Mouse (Mus musculus): ENCODE measurements around the gene Gfod1. TPM values are rescaled to one million over a fixed set of nuclear protein-coding genes. Genes with fewer than 3 reads are reported as not detected.

The Gfod1 gene
- total and polyA plus RNA-seq, 3 experiments, result 0.30 to 0.70 (median 0.36) TPM

DNA sequence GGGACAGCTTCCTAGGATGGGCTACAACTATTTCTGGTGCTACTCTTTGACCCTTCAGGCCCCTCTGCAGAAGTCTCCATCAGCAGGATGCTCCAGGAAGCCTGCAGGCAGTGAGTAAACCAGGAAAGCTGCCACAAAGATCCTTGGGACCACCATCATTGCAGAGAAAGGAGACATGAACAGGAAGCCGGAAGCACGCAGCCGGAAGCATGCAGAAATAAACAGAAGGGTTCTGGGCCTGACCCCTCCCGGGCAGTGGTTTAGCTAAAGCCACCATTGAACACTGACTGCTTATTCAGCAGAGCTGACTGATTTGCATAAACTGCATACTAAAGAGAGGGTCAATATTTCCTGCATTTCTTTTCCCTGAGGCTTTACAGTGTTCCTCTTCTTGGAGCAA is 34.7 kb upstream of the Gfod1 start:
- peaks cover 0 to 10% of the 10 kb centered on the region in 2 experiments; a peak in 2 of 4 replicates for H3K4me1 ChIP-seq (ENCODE audit: control insufficient read depth in 1 of 2, insufficient read depth in 2 of 2)
- H3K9ac ChIP-seq (ENCODE audit: insufficient read depth, low read depth), result no peak overlapping the region
- TF ChIP-seq UBTF (IDR thresholded peaks at IDR 0.05; ENCODE audit: low read depth, low read length) (no peak), EP300 (IDR thresholded peaks at IDR 0.05; ENCODE audit: low read length) (no peak), E2F4 (IDR thresholded peaks at IDR 0.05; ENCODE audit: insufficient replicate concordance, low read depth, low read length) (no peak), GABPA (IDR thresholded peaks at IDR 0.05; ENCODE audit: insufficient replicate concordance, low read depth, low read length) (no peak), SIN3A (IDR thresholded peaks at IDR 0.05; ENCODE audit: low read length) (no peak), ELF1 (IDR thresholded peaks at IDR 0.05; ENCODE audit: low read depth, low read length) (no peak), NELFE (IDR thresholded peaks at IDR 0.05; ENCODE audit: low read depth, low read length) (no peak), MXI1 (IDR thresholded peaks at IDR 0.05; ENCODE audit: low read depth, low read length) (no peak), USF2 (conservative IDR thresholded peaks at IDR 0.05; ENCODE audit: low read depth, low read length) (no peak), CHD2 (IDR thresholded peaks at IDR 0.05; ENCODE audit: low read length) (no peak)
- H3K4me2 ChIP-seq (ENCODE audit: insufficient read depth, low read depth, poor library complexity, severe bottlenecking), result no peak overlapping the region
- no peaks in the 10 kb centered on the region for H3K36me3 ChIP-seq (replicated peaks in 1 of 2; ENCODE audit: control insufficient read depth in 1 of 2, insufficient read depth in 1 of 2, low read length in 1 of 2)
- in situ Hi-C loops (cut with MboI; ENCODE audit: low pct_ligation_motif_present, low pct_unique_long_range_greater_than_20kb, low sequenced_read_pairs) (no loop called here), dilution Hi-C loops (cut with MboI; ENCODE audit: extremely low pct_ligation_motif_present, extremely low pct_unique_long_range_greater_than_20kb, low sequenced_read_pairs) (no loop called here)
- H3K27ac ChIP-seq (ENCODE audit: insufficient read depth, low read depth), result no peak overlapping the region
- H3K79me2 ChIP-seq (replicated peaks; ENCODE audit: control insufficient read depth, extremely low read depth, insufficient read depth, poor library complexity, severe bottlenecking), result no peaks in the 10 kb centered on the region
- no peak for DNase-seq (ENCODE audit: extremely low read depth)
- H3K9me3 ChIP-seq (replicated peaks; ENCODE audit: low read length), result no peaks in the 10 kb centered on the region
- H3K4me3 ChIP-seq (replicated peaks in 1 of 3; ENCODE audit: low read depth in 2 of 3, low read length in 2 of 3, poor library complexity in 1 of 3), result no peak overlapping the region
- H3K27me3 ChIP-seq (replicated peaks), result no peaks in the 10 kb centered on the region

- Histone ChIP-seq H3K79me2 (replicated peaks; ENCODE audit: control insufficient read depth, extremely low read depth, insufficient read depth, poor library complexity, severe bottlenecking) (no peaks in the 10 kb centered on the region), H3K9ac (ENCODE audit: insufficient read depth, low read depth) (no peak overlapping the region), H3K36me3 (replicated peaks in 1 of 2; ENCODE audit: control insufficient read depth in 1 of 2, insufficient read depth in 1 of 2, low read length in 1 of 2) (no peaks in the 10 kb centered on the region), H3K9me3 (replicated peaks; ENCODE audit: low read length) (no peaks in the 10 kb centered on the region), H3K4me1 (ENCODE audit: control insufficient read depth in 1 of 2, insufficient read depth in 2 of 2) (peaks cover 0 to 10% of the 10 kb centered on the region in 2 experiments; a peak in 2 of 4 replicates), H3K4me2 (ENCODE audit: insufficient read depth, low read depth, poor library complexity, severe bottlenecking) (no peak overlapping the region), H3K27ac (ENCODE audit: insufficient read depth, low read depth) (no peak overlapping the region), H3K27me3 (replicated peaks) (no peaks in the 10 kb centered on the region), H3K4me3 (replicated peaks in 1 of 3; ENCODE audit: low read depth in 2 of 3, low read length in 2 of 3, poor library complexity in 1 of 3) (no peak overlapping the region)
- TF ChIP-seq RAD21 (IDR thresholded peaks at IDR 0.05; ENCODE audit: low read depth, low read length) (no peak), USF1 (IDR thresholded peaks at IDR 0.05; ENCODE audit: low read depth, low read length) (no peak), RCOR1 (conservative IDR thresholded peaks at IDR 0.05; ENCODE audit: low read depth, low read length) (no peak), MAZ (IDR thresholded peaks at IDR 0.05; ENCODE audit: low read depth, low read length) (no peak), KAT2A (IDR thresholded peaks at IDR 0.05; ENCODE audit: insufficient replicate concordance, low read length) (no peak)
- no peak for DNase-seq (ENCODE audit: extremely low read depth)
- dilution Hi-C loops (cut with MboI; ENCODE audit: extremely low pct_ligation_motif_present, extremely low pct_unique_long_range_greater_than_20kb, low sequenced_read_pairs), result no loop called here
- in situ Hi-C loops (cut with MboI; ENCODE audit: low pct_ligation_motif_present, low pct_unique_long_range_greater_than_20kb, low sequenced_read_pairs), result no loop called here
Observed at GRCm38 (mm10) chr13:43338001-43338400, 34.0 kb upstream of the Gfod1 start.
